Mouse (Mus musculus) bone marrow, adult 2 months (tissue): ENCODE measurements around the gene Prpf31. TPM values are rescaled to one million over a fixed set of nuclear protein-coding genes. Genes with fewer than 3 reads are reported as not detected.
A peak's percentile ranks its signal among the peaks of the same experiment; 100 is the strongest.

ENCODE experiments used
- H3K27ac ChIP-seq: fragments of 200-500 bp; 2 replicates; pipeline ENCODE4 v1.5.1; 2012; ENCODE audit warnings: low read depth, mild to moderate bottlenecking, control low read depth, inconsistent platforms, low read length; ENCODE audit not compliant: control insufficient read depth, poor library complexity, insufficient read depth
- H3K4me1 ChIP-seq: fragments of 200-500 bp; 2 replicates; pipeline ENCODE4 v1.6.1; 2011; ENCODE audit warnings: low read length; ENCODE audit not compliant: control insufficient read depth, insufficient read depth
- H3K4me3 ChIP-seq: fragments of 200-500 bp; replicated peaks from 2 replicates; pipeline ENCODE3; 2011; ENCODE audit warnings: mild to moderate bottlenecking, low read depth, low read length, control low read depth; ENCODE audit not compliant: control insufficient read depth
- CTCF ChIP-seq: fragments of 200-500 bp; IDR thresholded peaks from 2 replicates; pipeline ENCODE4 v1.5.1; 2011; ENCODE audit warnings: low read length, control low read depth; ENCODE audit not compliant: control insufficient read depth, insufficient read depth
- POLR2A ChIP-seq: fragments of 200-500 bp; IDR thresholded peaks from 2 replicates; pipeline ENCODE4 v1.6.1; 2011; ENCODE audit warnings: low read depth, mild to moderate bottlenecking, control low read depth, low read length, borderline replicate concordance; ENCODE audit not compliant: control insufficient read depth
- WGBS: fragments of 180-500 bp; shearing (Covaris S2); methylation state at CpG from one replicate; pipeline ENCODE4 v1.1.7; 2018; 5-methylcytosine and 5-hydroxymethylcytosine counted together
- polyA plus RNA-seq: library from polyadenylated mRNA; stranded (reverse); fragments of >200 nt; gene quantifications from 2 replicates; pipeline ENCODE4 v1.2.4, GENCODE M21; 2011; ENCODE audit warnings: low replicate concordance; ENCODE audit not compliant: missing spikeins, insufficient read depth, insufficient read length

The Prpf31 gene
- polyA plus RNA-seq, 1 experiment = 45.2 TPM

- Histone ChIP-seq H3K4me3 (no peak overlapping the region), H3K4me1 (no peaks in the 10 kb centered on the region), H3K27ac (no peak overlapping the region)
- 90% methylated on average over 31 of the region's 31 CpGs for WGBS
- no peak for TF ChIP-seq CTCF
Observed at GRCm38 (mm10) chr7:3685400-3686187, 55.8 kb downstream of the Prpf31 start.

- no peak for TF ChIP-seq POLR2A
- TF ChIP-seq CTCF = no peak
- H3K27ac ChIP-seq = peak overlapping the region; percentile 9; the same call in 1 of the 2 replicates
- H3K4me3 ChIP-seq = peak overlapping the region; percentile 75
- no peaks in the 10 kb centered on the region for H3K4me1 ChIP-seq
- WGBS = 8% methylated on average over 3 of the region's 3 CpGs
Observed at GRCm38 (mm10) chr7:3691919-3692318, 62.1 kb downstream of the Prpf31 start.

Other genes starting within 250 kb of the Prpf31 start
- not detected in 2 replicates for gene Cacng8, start 239.3 kb upstream of the Prpf31 start, polyA plus RNA-seq
- not detected in 2 replicates for gene Cacng6, start 205.8 kb upstream of the Prpf31 start, polyA plus RNA-seq
- gene Tarm1, start 127.4 kb upstream of the Prpf31 start, polyA plus RNA-seq = 7.8 and 11.9 TPM in 2 replicates
- 1.1 TPM in 1 of 2 replicates, not detected in the other for gene Oscar, start 13.8 kb upstream of the Prpf31 start, polyA plus RNA-seq
- 372 and 377 TPM in 2 replicates for gene Ndufa3, start 12.6 kb upstream of the Prpf31 start, polyA plus RNA-seq
- gene Tfpt, start 56 bp upstream of the Prpf31 start, polyA plus RNA-seq = 12.2 and 42.0 TPM in 2 replicates
- gene Cnot3, start 15.3 kb downstream of the Prpf31 start, polyA plus RNA-seq = 72.1 and 112 TPM in 2 replicates
- gene Leng1, start 35.9 kb downstream of the Prpf31 start, polyA plus RNA-seq = 5.5 and 9.8 TPM in 2 replicates
- 16.0 and 39.8 TPM in 2 replicates for gene Tmc4, start 47.6 kb downstream of the Prpf31 start, polyA plus RNA-seq
- 23.8 and 25.8 TPM in 2 replicates for gene Tsen34, start 62.9 kb downstream of the Prpf31 start, polyA plus RNA-seq
- gene Mboat7, start 63.5 kb downstream of the Prpf31 start, polyA plus RNA-seq = 19.5 and 43.5 TPM in 2 replicates
- 3,380 and 3,507 TPM in 2 replicates for gene Rps9, start 74.0 kb downstream of the Prpf31 start, polyA plus RNA-seq
- gene Pirb, start 90.4 kb downstream of the Prpf31 start, polyA plus RNA-seq = 41.4 and 143 TPM in 2 replicates
- gene Gm15448, start 195.7 kb downstream of the Prpf31 start, polyA plus RNA-seq = 0.72 and 4.4 TPM in 2 replicates
- 8.9 and 15.8 TPM in 2 replicates for gene Pira2, start 215.1 kb downstream of the Prpf31 start, polyA plus RNA-seq